Mouse (Mus musculus): ENCODE data around the gene Abcc3.
"Not testable (repeated sequence)": the region's sequence is repeated elsewhere in the genome, so short reads cannot be mapped to it uniquely, and the experiment has no call there.

The Abcc3 gene

DNA sequence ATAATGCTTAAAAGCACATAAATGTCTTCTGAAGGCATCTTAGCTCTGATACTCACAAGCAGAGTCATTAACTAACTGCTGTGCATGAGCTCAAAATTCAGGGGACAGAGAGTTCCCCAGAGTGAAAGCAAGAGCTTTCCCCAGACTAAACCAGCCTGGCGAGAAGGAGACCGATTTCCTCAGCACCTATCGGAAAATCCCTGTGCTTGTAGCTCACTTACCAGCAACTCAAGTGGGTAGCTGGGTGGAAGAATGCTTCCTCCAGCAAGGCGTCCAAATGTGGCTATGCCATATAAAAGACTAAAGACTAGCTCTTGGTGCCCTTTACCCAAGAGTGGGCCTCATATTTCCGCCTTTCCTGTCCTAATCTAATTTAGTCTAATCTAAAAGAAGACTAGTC lies 9.9 kb upstream of the Abcc3 start:
- DNase-seq (ENCODE audit: low spot score): no peak

DNA sequence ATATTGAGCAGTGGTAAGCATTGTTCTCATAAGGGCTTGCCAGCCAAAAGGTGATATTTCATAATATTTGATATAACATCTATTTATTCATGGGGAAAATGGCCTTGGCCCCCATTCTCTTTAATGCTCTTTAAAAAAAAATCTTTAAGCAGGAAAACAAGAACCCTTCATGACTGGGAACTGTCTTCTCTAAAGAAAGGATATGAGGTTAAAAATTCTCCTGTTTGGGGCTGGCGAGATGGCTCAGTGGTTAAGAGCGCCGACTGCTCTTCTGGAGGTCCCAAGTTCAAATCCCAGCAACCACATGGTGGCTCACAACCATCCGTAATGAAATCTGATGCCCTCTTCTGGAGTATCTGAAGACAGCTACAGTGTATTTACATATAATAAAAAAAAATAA lies 9.2 kb upstream of the Abcc3 start:
- not testable (repeated sequence) for DNase-seq (ENCODE audit: low spot score)

DNA sequence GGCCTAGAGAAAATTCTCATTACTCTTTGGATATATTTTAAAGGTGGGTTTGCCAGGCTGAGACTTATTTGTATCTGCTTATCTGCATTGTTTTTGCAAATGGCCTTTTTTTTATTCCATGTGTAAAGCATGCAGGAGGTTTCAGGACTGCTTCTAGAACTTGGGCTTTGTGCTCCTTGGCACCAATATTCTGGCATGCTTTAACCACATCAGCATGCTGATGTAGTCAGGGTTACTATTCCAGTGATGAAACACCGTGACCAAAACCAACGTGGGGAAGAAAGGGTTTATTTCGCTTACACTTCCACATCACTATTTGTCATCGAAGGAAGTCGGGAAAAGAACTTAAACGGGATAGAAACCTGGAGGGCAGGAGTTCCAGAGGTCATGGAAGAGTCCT lies 8.2 kb upstream of the Abcc3 start:
- DNase-seq (ENCODE audit: low spot score): no peak

DNA sequence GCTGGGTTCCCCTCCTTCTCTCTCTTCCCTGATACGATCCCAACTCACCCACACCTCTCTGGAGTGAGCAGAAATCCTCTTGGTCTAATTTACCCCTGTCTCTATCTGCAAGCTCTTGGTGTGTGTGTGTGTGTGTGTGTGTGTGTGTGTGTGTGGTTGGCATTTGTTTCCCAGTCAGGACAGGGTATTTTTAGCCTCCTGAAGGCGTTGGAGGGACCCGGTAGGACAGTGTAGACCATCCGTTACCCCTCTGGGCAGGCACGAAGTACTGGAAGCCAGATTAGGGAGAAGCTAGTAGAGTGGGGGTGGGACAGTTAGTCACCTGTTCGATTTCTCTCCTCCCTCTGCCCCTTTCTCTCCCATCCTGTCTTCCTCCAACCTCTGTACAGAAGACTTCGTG lies 1.3 kb upstream of the Abcc3 start:
- DNase-seq (ENCODE audit: low spot score): no peak

DNA sequence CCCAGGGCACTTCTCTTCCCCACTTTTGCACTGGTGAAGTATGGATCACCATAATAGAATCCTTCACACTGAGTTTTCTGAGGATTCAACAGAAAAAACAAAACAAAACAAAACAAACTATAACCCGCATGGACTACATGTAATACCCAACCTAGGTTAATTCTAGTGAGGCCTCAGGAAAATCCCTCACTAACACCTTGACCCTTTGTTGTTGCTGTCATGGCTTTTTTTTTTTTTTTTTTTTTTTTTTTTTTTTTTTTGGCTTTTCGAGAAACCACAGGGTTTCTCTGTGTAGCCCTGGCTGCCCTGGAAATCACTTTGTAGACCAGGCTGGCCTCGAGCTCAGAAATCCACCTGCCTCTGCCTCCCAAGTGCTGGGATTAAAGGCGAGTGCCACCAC lies 693 bp upstream of the Abcc3 start:
- DNase-seq (ENCODE audit: low spot score): not testable (repeated sequence)

DNA sequence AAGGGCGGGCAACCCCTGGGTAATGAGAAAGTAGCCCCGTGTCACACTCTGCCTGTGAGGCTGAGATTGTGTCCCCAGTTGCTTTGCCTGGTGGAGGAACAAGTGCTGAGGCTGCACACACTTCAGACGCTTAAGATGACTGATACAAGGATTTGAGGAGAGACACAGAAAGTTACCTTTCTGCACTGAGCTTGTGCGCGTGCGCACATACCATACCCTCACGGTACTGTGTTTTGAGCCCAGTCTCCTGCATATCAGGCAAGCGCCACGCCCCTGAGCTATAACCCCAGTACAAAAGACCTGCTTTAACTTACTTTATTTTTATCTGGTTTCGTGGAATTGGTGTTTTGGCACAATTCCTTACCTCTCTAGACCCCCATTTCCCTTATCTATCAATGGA lies 1.1 kb downstream of the Abcc3 start:
- DNase-seq (ENCODE audit: low spot score): no peak

DNA sequence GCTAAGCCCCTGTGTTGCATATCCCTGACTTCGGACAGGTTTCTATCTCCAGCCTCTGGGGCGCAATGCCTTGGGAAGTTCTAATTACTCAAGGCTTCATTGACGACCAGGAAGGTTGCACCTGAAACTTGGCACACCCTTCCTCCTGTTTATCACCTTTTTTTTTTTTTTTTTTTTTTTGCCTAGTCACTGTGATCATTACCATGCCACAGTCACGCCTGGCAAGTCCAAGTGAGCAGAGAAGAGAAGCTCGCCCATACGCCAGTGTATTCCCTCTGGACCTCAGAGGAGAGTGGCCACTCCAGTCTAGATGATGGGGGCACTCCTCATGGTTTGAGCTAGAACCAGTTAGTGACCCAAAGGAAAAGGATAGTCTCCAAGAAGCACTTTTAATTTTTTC lies 2.0 kb downstream of the Abcc3 start:
- no peak for DNase-seq (ENCODE audit: low spot score)

DNA sequence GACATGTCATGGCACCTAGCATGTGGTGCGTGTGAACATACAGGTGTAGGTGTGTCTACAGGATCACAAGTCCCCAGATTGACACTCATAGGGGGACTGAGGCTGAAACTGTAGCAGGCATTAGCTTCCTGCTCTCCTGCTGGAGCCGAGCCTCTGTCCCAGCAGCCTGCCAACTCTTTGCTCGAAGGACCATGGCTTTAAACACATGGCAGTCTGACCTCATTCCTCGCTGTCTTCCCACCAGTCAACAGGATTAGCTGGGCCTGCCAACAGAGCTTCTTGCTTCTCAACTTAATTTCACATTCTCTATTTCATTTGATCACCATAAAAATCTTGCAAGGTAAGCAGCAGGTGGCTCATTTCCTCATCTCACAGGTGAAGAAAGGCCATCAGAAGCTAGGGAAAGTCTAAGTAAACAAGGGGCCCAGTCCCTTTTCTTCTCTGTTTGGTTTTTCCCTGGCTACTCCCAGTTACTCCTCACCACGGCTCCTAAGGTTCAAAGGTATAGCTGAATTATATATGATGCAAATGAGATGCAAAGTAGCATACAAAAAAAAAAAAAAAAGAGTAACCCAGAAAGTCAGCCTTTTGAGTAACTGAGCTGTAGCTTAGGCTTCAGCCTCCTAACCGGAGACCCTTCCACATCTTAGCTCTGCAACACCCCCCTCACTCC lies 2.9 kb downstream of the Abcc3 start:
- DNase-seq (ENCODE audit: low spot score): no peak

DNA sequence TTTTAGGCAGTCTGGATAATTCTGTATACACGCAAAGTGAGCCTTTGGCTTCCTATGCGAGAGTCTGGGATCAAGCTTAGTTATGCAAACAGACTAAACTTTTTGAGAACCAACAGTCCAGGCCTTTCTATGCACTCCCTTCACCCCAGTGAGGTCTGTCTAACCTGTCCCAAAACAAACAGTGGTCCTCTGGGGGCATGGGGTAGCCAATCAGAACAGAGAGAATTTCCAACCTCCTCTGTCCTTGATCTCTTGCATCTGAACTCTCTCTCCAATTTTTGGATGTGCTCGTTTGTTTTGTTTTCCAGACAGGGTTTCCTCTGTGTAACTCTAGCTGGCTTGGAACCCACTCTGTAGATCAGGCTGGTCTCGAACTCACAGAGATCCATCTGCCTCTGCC lies 3.8 kb downstream of the Abcc3 start:
- no peak for DNase-seq (ENCODE audit: low spot score)

DNA sequence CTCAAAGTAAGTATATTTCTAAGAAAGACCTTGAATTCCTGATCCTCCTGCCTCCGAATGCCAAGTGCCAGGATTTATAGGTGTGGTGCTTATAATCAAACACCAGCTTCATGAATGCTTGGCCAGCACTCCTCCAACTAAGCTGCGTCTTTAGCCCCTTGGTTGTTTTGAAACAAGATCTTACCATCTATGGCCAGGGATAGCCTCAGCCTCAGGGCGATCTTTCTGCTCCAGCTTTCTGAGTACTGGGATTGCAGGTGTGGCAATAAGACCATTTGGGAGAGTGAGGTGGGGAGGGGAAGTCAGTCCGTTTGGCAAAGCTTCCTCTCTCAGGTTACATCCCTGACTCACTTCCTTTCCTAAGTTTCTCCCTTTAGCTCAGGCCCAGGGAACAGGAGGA lies 5.0 kb downstream of the Abcc3 start:
- no peak for DNase-seq (ENCODE audit: low spot score)

DNA sequence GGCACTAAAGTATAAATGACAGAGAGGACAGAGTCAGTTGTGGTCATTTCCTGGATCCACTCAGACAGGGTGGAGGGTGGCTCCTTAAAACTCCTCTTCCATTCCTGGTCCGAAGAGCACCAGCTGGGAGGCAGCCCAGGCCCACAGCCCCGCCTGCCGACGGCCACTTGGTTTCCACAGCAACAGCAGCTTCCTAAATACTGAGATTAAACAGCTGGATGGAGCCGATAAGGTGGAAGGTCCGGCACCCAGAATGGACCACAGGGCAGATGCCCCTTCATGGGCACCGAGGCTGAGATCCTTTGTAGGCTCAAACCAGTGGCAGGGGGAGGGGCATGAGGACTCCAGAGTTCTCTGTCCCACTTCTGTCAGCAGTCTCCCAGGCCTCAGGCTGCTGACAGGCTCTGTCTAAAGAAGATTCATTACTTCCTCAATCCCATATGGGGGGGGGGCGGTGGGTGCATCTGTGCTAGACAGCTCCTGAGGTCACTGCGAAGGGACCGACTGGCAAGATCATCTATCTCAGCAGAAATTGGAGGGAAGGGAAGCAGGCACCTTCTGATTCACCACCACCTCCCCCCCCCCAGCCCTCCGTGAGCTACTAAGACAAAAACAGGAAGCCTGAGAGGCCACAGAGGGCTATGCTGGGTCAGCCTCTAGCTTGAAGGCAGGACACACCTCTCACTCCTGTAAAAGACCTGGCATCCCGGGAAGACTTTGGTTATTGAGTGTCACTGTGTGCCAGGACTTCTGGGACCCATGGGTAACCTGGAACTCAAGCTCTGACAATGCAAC lies 6.6 kb downstream of the Abcc3 start:
- DNase-seq (ENCODE audit: low spot score): peak; percentile 71

DNA sequence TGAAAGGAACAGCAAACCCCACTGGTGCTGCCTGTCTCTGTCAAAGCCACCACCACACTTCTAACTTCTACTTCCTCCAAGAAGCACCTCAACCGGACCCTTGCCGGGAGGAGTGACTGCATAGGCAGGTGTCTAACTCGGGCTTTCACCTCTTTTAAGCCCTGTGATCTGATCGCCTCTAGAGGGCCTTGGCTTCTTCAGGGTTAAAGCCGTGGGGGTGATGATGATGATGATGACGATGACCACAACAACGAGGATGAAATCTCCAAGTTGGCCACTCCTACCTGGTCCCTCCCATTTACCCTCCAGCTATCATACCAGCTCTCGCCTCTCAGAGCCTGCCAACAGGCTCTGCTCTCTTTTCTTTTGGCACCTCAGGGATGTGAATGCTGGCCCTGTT lies 13.1 kb downstream of the Abcc3 start:
- no peak for DNase-seq (ENCODE audit: low spot score)

DNA sequence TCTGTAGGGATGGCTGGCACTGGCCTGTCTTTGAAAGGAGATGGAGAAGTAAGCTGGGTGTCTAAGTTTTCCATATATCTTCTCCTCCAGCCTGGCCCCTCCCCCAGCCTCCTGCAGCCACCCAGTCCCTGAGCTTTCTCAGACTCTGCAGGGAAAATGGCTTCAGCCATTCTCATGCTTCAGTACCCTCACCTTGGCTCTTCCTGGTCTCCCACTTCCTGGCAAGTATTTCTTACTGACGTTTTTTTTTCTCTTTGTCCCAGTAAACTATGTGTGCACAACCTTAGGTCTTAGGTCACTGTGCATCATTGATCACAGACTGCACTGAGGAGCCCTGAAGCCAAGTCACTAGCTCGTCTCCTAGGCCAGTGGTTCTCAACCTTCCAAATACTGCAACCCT lies 13.7 kb downstream of the Abcc3 start:
- no peak for DNase-seq (ENCODE audit: low spot score)

DNA sequence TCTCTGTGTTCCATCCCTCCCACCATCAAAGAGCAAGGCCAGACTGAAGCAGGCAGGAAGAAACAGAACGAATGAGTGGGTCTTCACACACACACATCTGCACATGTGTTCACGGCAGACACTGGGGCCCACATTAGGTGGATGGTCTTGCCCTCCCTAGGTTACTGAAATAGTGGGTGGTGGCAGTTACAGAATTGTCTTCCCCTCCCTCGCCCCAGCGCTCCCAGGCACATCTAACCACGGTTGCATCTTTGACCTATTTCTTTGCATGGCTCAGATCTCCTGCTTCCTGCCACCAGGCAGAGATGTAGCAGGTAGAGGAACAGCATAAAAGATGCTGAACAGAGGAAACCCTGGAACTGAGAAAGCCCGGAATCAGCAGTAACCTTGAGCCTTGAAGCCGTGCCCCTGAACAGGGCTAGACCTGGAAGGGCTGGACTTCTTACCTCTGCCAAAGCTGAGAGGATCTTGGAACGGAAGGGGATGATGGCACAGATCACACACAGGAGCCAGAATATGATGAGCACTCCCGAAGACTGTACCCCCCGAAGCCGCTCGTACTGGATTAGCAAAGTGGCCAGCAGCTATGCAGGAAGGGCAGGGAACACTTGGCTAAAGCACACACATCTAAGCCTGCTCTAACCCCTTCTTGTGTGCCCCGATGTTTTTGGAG lies 18.4 kb downstream of the Abcc3 start:
- no peak for DNase-seq (ENCODE audit: low spot score)

DNA sequence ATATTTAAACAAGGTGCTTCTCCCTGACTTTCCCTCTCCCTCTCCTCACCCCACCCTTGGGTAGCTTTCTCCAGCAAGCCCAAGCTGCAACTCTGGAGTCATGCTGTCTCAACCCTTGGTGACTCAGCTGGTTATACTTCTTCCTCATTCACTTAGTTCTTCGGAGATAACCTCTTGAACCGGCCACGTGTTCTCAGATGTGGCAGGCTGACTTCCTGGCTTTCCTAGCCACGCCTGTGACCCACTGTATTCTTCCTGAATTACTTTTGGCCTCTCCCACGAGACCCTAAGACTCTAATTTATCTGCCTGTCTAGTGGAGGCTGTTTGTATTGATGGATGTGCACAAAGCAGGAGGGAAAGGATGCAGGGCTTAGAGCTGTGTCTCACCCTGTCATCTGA lies 22.0 kb downstream of the Abcc3 start:
- peak; percentile 25 for DNase-seq (ENCODE audit: low spot score)

DNA sequence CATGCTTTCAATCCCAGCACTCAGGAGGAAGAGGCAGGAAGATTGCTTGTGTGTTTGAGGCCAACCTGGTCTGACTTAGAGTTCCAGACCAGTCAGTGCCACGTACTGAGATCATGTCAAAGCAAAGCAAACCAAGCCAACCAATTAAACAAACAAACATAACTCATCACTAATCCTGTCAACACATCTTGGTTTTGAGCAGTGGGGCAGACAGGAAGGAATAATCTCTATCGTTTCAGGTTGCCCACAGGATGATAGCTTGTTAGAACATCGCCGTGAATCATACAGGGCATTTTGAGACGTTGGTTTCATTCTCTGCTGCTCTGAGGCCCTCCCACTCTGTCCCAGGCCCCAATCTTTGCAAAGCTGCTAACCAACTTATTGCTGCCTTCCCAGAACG lies 22.8 kb downstream of the Abcc3 start:
- DNase-seq (ENCODE audit: low spot score): no peak

DNA sequence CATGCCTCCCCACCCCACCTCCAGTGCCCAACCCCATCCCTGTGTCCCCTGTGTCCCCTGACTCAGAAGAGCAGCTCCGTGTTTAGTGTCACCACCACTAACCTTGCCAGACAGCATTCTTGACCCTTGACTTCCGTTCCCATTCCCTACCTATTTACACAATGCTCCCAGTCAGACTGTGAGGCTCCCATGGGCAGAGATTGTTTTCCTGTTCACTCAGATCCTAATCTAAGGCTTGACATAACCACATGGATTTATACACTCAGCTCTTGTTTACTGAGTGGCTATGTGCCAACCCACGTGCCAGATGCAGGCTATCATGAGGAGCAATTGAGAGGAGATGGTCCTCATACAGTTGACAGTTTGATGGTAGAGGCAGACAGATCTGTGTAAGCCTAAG lies 27.5 kb downstream of the Abcc3 start:
- no peak for DNase-seq (ENCODE audit: low spot score)

DNA sequence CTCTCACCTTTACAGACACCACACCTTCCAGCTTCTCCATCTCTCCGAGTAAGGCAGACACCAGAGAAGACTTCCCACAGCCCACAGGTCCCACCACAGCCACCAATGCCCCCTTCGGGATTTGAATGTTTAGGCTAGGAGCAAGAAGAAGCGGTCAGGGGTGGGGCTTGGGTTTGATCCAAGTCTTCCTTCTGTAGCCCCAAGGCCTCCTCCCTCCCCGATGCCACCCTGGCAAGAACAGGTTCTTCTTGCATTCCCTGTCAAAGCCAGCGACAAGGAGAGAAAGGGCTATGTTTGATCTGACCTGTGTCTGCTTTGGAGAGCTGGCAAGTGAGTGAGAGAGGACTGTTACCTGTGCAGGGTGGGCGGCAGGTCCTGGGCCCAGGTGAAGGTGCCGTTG lies 29.1 kb downstream of the Abcc3 start:
- DNase-seq (ENCODE audit: low spot score): no peak

DNA sequence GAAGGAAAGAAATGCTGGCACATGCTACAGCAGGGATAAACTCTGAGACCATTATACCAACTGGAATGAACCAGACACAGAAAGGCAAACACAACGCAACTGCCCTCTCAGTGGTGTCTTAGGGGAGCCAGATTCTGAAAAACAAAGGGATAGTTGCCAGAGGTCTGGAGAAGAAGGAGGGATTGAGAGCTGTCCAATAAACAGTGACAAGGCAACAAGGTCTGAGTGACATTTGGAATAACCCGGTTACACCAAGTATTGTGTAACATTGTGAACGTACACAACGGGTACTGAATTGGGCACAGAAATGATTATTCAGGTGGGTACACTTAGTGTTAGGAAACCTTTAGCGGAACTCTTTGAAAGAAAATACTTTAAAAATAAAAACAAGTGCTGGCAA lies 30.7 kb downstream of the Abcc3 start:
- no peak for DNase-seq (ENCODE audit: low spot score)

DNA sequence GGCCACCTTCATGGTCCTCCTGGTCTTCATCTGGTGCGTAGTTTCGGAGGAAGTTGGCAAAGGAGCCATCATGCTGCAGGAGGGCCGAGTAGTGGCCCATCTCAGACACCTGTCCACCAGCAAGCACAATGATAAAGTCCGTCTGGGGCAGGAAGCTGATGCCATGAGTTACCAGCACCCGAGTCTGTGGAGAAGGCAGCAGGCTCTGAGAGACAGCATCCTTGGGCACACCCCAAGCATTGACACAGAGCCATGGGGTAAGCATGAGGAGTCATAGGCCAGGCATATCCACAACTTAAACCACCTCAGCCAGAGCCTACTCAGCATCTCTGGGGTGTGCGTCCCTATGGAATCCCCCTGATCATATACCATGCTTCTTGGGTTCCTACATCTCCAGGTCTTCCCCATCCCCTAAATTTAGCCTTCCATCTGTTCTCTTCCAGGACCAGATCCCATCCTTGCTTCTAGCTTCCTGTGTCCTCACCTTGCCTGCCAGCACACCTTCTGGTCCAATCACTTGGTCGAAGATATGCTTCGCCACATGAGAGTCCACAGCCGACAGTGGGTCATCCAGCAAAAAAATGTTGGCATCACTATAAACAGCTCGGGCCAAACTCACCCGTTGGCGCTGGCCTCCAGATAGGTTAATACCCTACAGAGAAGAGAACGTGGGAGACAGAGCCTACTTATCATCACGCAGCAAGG lies 31.5 kb downstream of the Abcc3 start:
- no peak for DNase-seq (ENCODE audit: low spot score)

DNA sequence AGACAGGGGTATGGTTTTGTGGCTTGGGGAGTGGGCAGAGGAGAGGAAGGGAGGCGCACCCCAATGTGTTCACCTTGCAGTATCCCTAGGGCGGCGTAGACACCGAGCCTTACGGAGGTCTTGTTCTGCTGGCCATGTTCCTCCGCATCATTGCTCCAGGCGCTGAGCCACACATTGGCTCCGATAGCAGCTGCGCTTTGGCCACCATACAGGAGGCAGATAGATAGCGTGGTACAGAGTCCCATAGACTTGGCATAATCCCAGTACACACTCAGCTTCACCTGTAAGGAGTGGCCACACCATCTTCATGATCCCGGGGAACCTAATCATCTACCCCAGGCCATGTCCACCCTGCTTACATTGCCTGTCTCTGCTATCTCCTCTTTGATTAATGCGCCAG lies 33.6 kb downstream of the Abcc3 start:
- DNase-seq (ENCODE audit: low spot score): no peak

DNA sequence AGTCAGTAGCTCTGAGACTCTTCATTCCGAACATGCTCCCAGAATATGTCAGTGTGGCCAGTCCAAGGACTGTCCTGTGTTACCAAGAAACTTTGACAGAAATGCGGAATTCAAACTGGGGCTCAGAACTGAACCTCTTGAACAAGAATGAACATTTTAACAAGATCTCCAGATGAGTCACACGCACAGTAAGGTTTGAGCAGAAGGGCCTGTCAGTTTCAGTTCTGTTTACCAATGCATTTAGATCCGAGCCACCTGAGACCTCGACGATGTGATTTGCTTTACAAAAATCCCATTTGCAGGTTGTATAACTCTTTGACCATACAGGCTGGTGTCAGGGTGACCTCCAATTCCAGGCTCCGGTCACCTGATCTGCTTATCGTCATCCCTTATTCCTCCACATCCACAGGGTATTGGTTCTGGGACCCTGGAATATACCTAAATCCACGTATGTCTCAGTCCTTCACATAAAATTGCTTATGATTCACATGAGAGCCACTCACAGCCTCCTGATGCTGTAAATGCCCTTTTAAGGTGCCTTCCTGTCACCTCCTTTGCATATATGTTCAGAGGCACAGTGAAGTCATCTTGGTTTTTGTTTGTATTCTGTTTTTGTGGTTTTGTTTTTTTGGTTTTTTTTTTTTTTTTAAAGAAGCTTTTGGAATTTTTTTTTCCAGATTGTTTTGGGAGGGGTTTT lies 37.1 kb downstream of the Abcc3 start:
- no peak for DNase-seq (ENCODE audit: low spot score)
